8 mouse cellular contexts compared by ENCODE assay signal in genomic region chr9:42264145-42264544, GRCm38 (mm10). TPM values are rescaled to one million over a fixed set of nuclear protein-coding genes. Genes with fewer than 3 reads are reported as not detected.
DNase-seq lines count a peak whose midpoint lies in the region; ATAC-seq and TF ChIP-seq lines count a peak whose summit lies in the region.

Gene Sc5d, minus strand, starts transcription at chr9:42264256.

- no peaks in the 10 kb centered on the region for H3K27me3 ChIP-seq in CH12.LX (replicated peaks)
- no peaks in the 10 kb centered on the region for H3K27me3 ChIP-seq in forebrain, embryonic 12.5 days
- H3K27me3 ChIP-seq in heart, postnatal 0 days (ENCODE audit: control insufficient read depth, insufficient read depth, low read length): no peaks in the 10 kb centered on the region
- no peaks in the 10 kb centered on the region for H3K27me3 ChIP-seq in liver, embryonic 16.5 days (ENCODE audit: control insufficient read depth, insufficient read depth, low read depth, low read length)
- no peaks in the 10 kb centered on the region for H3K27me3 ChIP-seq in neural tube, embryonic 13.5 days
- H3K27me3 ChIP-seq in testis, adult 2 months (ENCODE audit: control insufficient read depth, insufficient read depth, low read length): no peaks in the 10 kb centered on the region

- in situ Hi-C loops in CH12.LX (cut with MboI; ENCODE audit: low pct_ligation_motif_present, low pct_unique_long_range_greater_than_20kb, low sequenced_read_pairs): no loop called here

- H3K4me3 ChIP-seq in CH12.LX (replicated peaks in 1 of 3; ENCODE audit: low read depth in 2 of 3, low read length in 2 of 3, poor library complexity in 1 of 3): peak within 1 kb of the TSS; percentile 79 to 94 (median 90)
- H3K4me3 ChIP-seq in forebrain, embryonic 12.5 days (replicated peaks): peak within 1 kb of the TSS; percentile 84
- peak within 1 kb of the TSS; percentile 84 for H3K4me3 ChIP-seq in heart, postnatal 0 days (ENCODE audit: low read depth, low read length)
- peak within 1 kb of the TSS; percentile 74 for H3K4me3 ChIP-seq in liver, embryonic 16.5 days (ENCODE audit: low read depth, low read length)
- H3K4me3 ChIP-seq in neural tube, embryonic 13.5 days: peak within 1 kb of the TSS; percentile 79
- H3K4me3 ChIP-seq in testis, adult 2 months (ENCODE audit: control insufficient read depth, low read depth, low read length): peak within 1 kb of the TSS; percentile 86

- peak; percentile 100 for ATAC-seq in forebrain, embryonic 12.5 days (ENCODE audit: low FRiP score)
- peak; percentile 100 for ATAC-seq in heart, postnatal 0 days (ENCODE audit: insufficient read depth, low read depth)
- ATAC-seq in liver, embryonic 16.5 days (ENCODE audit: low read depth): peak; percentile 99
- peak; percentile 99 for ATAC-seq in neural tube, embryonic 13.5 days (ENCODE audit: low read depth)

- TF ChIP-seq RAD21 in CH12.LX (IDR thresholded peaks at IDR 0.05; ENCODE audit: low read depth, low read length): no peak

- peaks cover 0 to 27% of the 10 kb centered on the region in 2 experiments; a peak in 3 of 4 replicates for H3K4me1 ChIP-seq in CH12.LX (ENCODE audit: control insufficient read depth in 1 of 2, insufficient read depth in 2 of 2)
- peaks cover 30% of the 10 kb centered on the region for H3K4me1 ChIP-seq in forebrain, embryonic 12.5 days
- no peaks in the 10 kb centered on the region for H3K4me1 ChIP-seq in heart, postnatal 0 days (ENCODE audit: control insufficient read depth, insufficient read depth)
- H3K4me1 ChIP-seq in liver, embryonic 16.5 days (ENCODE audit: control insufficient read depth, low read depth, low read length): peaks cover 9% of the 10 kb centered on the region
- H3K4me1 ChIP-seq in neural tube, embryonic 13.5 days (replicated peaks): peaks cover 40% of the 10 kb centered on the region
- 0 out of 2 replicates have a peak, but pooled peaks cover 2% of the 10 kb centered on the region for H3K4me1 ChIP-seq in testis, adult 2 months (ENCODE audit: control insufficient read depth, insufficient read depth, low read length)

- peaks cover 23% of the 10 kb centered on the region for H3K79me2 ChIP-seq in CH12.LX (replicated peaks; ENCODE audit: control insufficient read depth, extremely low read depth, insufficient read depth, poor library complexity, severe bottlenecking)

- peak; percentile 90 for DNase-seq in CH12.LX (ENCODE audit: extremely low read depth)
- peak; percentile 80 for DNase-seq in c-Kit-positive CD71-positive TER-119-negative erythroid progenitor cells, embryonic 14.5 days (ENCODE audit: low read depth)
- DNase-seq in heart, postnatal 0 days (ENCODE audit: low spot score): peak; percentile 92
- peak; percentile 95 to 97 for DNase-seq in kidney, postnatal 4 days

- under 1% methylated on average over 48 of the region's 49 CpGs for WGBS in forebrain, embryonic 12.5 days
- under 1% methylated on average over 49 of the region's 49 CpGs for WGBS in heart, postnatal 0 days
- under 1% methylated on average over 41 of the region's 49 CpGs for WGBS in liver, embryonic 16.5 days (ENCODE audit: insufficient replicate concordance)
- WGBS in neural tube, embryonic 13.5 days: under 1% methylated on average over 49 of the region's 49 CpGs

- TF ChIP-seq EP300 in CH12.LX (IDR thresholded peaks at IDR 0.05; ENCODE audit: low read length): no peak
- TF ChIP-seq EP300 in heart, postnatal 0 days (IDR thresholded peaks at IDR 0.05; ENCODE audit: low read depth): no peak

- TF ChIP-seq POLR2A in CH12.LX (IDR thresholded peaks at IDR 0.05; ENCODE audit: low read depth, low read length): peak; percentile 81
- peak; percentile 59; the same call in 1 of the 2 replicates for TF ChIP-seq POLR2A in testis, adult 2 months (IDR thresholded peaks at IDR 0.05; ENCODE audit: control insufficient read depth, low read depth, low read length)

- TF ChIP-seq CTCF in CH12.LX (conservative IDR thresholded peaks at IDR 0.05 in 1 of 2, IDR thresholded peaks at IDR 0.05 in 1 of 2; ENCODE audit: low read depth in 2 of 2, low read length in 2 of 2): no peak
- TF ChIP-seq CTCF in heart, postnatal 0 days (IDR thresholded peaks at IDR 0.05; ENCODE audit: low read depth): no peak
- TF ChIP-seq CTCF in testis, adult 2 months (IDR thresholded peaks at IDR 0.05; ENCODE audit: control insufficient read depth, insufficient read depth, insufficient replicate concordance, low read depth, low read length): no peak

- peaks cover 12 to 33% of the 10 kb centered on the region in 2 experiments for H3K36me3 ChIP-seq in CH12.LX (replicated peaks in 1 of 2; ENCODE audit: control insufficient read depth in 1 of 2, insufficient read depth in 1 of 2, low read length in 1 of 2)
- peaks cover 12% of the 10 kb centered on the region for H3K36me3 ChIP-seq in forebrain, embryonic 12.5 days (replicated peaks)
- 0 out of 2 replicates have a peak, but pooled peaks cover 5% of the 10 kb centered on the region for H3K36me3 ChIP-seq in heart, postnatal 0 days (replicated peaks; ENCODE audit: control insufficient read depth, insufficient read depth, low read length)
- no peaks in the 10 kb centered on the region for H3K36me3 ChIP-seq in liver, embryonic 16.5 days (ENCODE audit: control insufficient read depth, insufficient read depth)
- peaks cover 13% of the 10 kb centered on the region for H3K36me3 ChIP-seq in neural tube, embryonic 13.5 days
- no peaks in the 10 kb centered on the region for H3K36me3 ChIP-seq in testis, adult 2 months (ENCODE audit: control insufficient read depth, insufficient read depth, low read length)

- dilution Hi-C loops in CH12.LX (cut with MboI; ENCODE audit: extremely low pct_ligation_motif_present, extremely low pct_unique_long_range_greater_than_20kb, low sequenced_read_pairs): no loop called here

- H3K27ac ChIP-seq in CH12.LX (ENCODE audit: insufficient read depth, low read depth): no peak within 1 kb of the TSS
- peak within 1 kb of the TSS; percentile 88 for H3K27ac ChIP-seq in forebrain, embryonic 12.5 days
- peak within 1 kb of the TSS; percentile 27; the same call in 1 of the 2 replicates for H3K27ac ChIP-seq in heart, postnatal 0 days (ENCODE audit: low read depth)
- H3K27ac ChIP-seq in liver, embryonic 16.5 days (ENCODE audit: low read length): peak within 1 kb of the TSS; percentile 49; the same call in 1 of the 2 replicates
- peak within 1 kb of the TSS; percentile 89 for H3K27ac ChIP-seq in neural tube, embryonic 13.5 days (replicated peaks)
- H3K27ac ChIP-seq in testis, adult 2 months (ENCODE audit: control insufficient read depth, insufficient read depth, low read depth, low read length): peak within 1 kb of the TSS; percentile 63

- H3K9me3 ChIP-seq in CH12.LX (replicated peaks; ENCODE audit: low read length): no peaks in the 10 kb centered on the region
- H3K9me3 ChIP-seq in forebrain, embryonic 12.5 days: no peaks in the 10 kb centered on the region
- H3K9me3 ChIP-seq in heart, postnatal 0 days (replicated peaks; ENCODE audit: control insufficient read depth, low read length): no peaks in the 10 kb centered on the region
- H3K9me3 ChIP-seq in liver, embryonic 16.5 days (replicated peaks; ENCODE audit: control insufficient read depth, low read length): no peaks in the 10 kb centered on the region
- H3K9me3 ChIP-seq in neural tube, embryonic 13.5 days: no peaks in the 10 kb centered on the region

- H3K4me2 ChIP-seq in CH12.LX (ENCODE audit: insufficient read depth, low read depth, poor library complexity, severe bottlenecking): peak within 1 kb of the TSS; percentile 85
- peak within 1 kb of the TSS; percentile 74 for H3K4me2 ChIP-seq in forebrain, embryonic 12.5 days
- H3K4me2 ChIP-seq in heart, postnatal 0 days (ENCODE audit: low read depth, low read length): peak within 1 kb of the TSS; percentile 93
- peak within 1 kb of the TSS; percentile 84 for H3K4me2 ChIP-seq in liver, embryonic 16.5 days (ENCODE audit: low read depth, low read length)
- H3K4me2 ChIP-seq in neural tube, embryonic 13.5 days: peak within 1 kb of the TSS; percentile 76

- peak within 1 kb of the TSS; percentile 75 for H3K9ac ChIP-seq in CH12.LX (ENCODE audit: insufficient read depth, low read depth)
- peak within 1 kb of the TSS; percentile 92 for H3K9ac ChIP-seq in forebrain, embryonic 12.5 days
- H3K9ac ChIP-seq in heart, postnatal 0 days (replicated peaks; ENCODE audit: low read depth, low read length): peak within 1 kb of the TSS; percentile 74
- peak within 1 kb of the TSS; percentile 75 for H3K9ac ChIP-seq in liver, embryonic 16.5 days (ENCODE audit: low read depth, low read length)
- peak within 1 kb of the TSS; percentile 92 for H3K9ac ChIP-seq in neural tube, embryonic 13.5 days

TF ChIP-seq in CH12.LX, 34 proteins besides CTCF, POLR2A, EP300 and RAD21 (continues in another document):
- TF ChIP-seq POLR2AphosphoS2 (IDR thresholded peaks at IDR 0.05; ENCODE audit: low read depth, low read length): 0 out of 2 replicates have a peak, but pooled peaks have one; percentile 24
- no peak for TF ChIP-seq ETS1 (conservative IDR thresholded peaks at IDR 0.05; ENCODE audit: low read depth, low read length)
- peak; percentile 54; the same call in 1 of the 2 replicates for TF ChIP-seq SIN3A (IDR thresholded peaks at IDR 0.05; ENCODE audit: low read length)
- no peak for TF ChIP-seq IRF4 (IDR thresholded peaks at IDR 0.05; ENCODE audit: low read depth, low read length)
- TF ChIP-seq HCFC1 (IDR thresholded peaks at IDR 0.05; ENCODE audit: low read depth, low read length): peak; percentile 59; the same call in 1 of the 2 replicates
- TF ChIP-seq ZC3H11A (IDR thresholded peaks at IDR 0.05; ENCODE audit: low read depth, low read length): no peak
- TF ChIP-seq ELF1 (IDR thresholded peaks at IDR 0.05; ENCODE audit: low read depth, low read length): peak; percentile 45; the same call in 1 of the 2 replicates
- no peak for TF ChIP-seq JUN (IDR thresholded peaks at IDR 0.05; ENCODE audit: insufficient read depth, low read depth, low read length)
- TF ChIP-seq RCOR1 (conservative IDR thresholded peaks at IDR 0.05; ENCODE audit: low read depth, low read length): no peak
- TF ChIP-seq MAZ (IDR thresholded peaks at IDR 0.05; ENCODE audit: low read depth, low read length): no peak
- TF ChIP-seq TBP (conservative IDR thresholded peaks at IDR 0.05; ENCODE audit: low read depth, low read length): no peak
- peak; percentile 79 for TF ChIP-seq BHLHE40 (IDR thresholded peaks at IDR 0.05; ENCODE audit: low read depth, low read length)

RNA-seq across cellular contexts. Expression of gene Sc5d, which starts in this region (rescaled TPM):
- total RNA-seq in CH12.LX (2012; rRNA removed) (23.3 and 32.0 TPM in 2 replicates), CH12.LX (2014; rRNA removed) (89.1 and 111 TPM in 2 replicates)
- polyA plus RNA-seq in CH12.LX (2012; ENCODE audit: insufficient read length, low read depth): 70.6 and 77.4 TPM in 2 replicates
- 64.8 and 65.9 TPM in 2 replicates for polyA plus RNA-seq in forebrain, embryonic 12.5 days (2016; fragmentation: Nextera tagmentation; extraction: Ambion mirVana)
- 18.4 and 40.3 TPM in 2 replicates for total RNA-seq in heart, postnatal 0 days (2014; rRNA removed; ENCODE audit: low replicate concordance)
- 19.1 and 20.4 TPM in 2 replicates for polyA plus RNA-seq in heart, postnatal 0 days (2015; fragmentation: Nextera tagmentation; extraction: Ambion mirVana)
- polyA plus RNA-seq in liver, embryonic 16.5 days (2015; fragmentation: Nextera tagmentation; extraction: Ambion mirVana): 101 and 103 TPM in 2 replicates
- 59.0 and 64.9 TPM in 2 replicates for polyA plus RNA-seq in neural tube, embryonic 13.5 days (2015; fragmentation: Nextera tagmentation; extraction: Ambion mirVana)
- polyA plus RNA-seq in testis, adult 2 months (2012; rRNA removed): 20.3 and 23.3 TPM in 2 replicates
